In genomic region chr2:93091679-93092078, GRCm38 (mm10) we compare ENCODE assay signal across 10 mouse cellular contexts. TPM values are rescaled to one million over a fixed set of nuclear protein-coding genes. Genes with fewer than 3 reads are reported as not detected.
DNase-seq lines count a peak whose midpoint lies in the region; ATAC-seq and TF ChIP-seq lines count a peak whose summit lies in the region.
"Had no signal": no experiment of that assay in that cellular context is flagged by ENCODE, and none has a peak within 500 bp of the region (broad histone marks: within the 10 kb centered on the region; RNA-seq: fewer than 3 reads in every experiment).

No protein-coding gene starts in this region.

- peak; percentile 60; the same call in 1 of the 2 replicates for ATAC-seq in embryonic facial prominence, embryonic 11.5 days (replicated peaks; ENCODE audit: insufficient number of reproducible peaks, low FRiP score, low TSS enrichment, low read depth)
- ATAC-seq in hindbrain, embryonic 13.5 days (ENCODE audit: low FRiP score), result peak; percentile 74
- ATAC-seq in midbrain, embryonic 16.5 days, result peak; percentile 50
- no peak for ATAC-seq in erythroid progenitor cell, adult 5-6 weeks (replicated peaks; ENCODE audit: low FRiP score, poor library complexity, severe bottlenecking)

- H3K27me3 ChIP-seq in embryonic facial prominence, embryonic 11.5 days (ENCODE audit: control insufficient read depth, insufficient read depth, low read length), result no peaks in the 10 kb centered on the region
- peaks cover 8% of the 10 kb centered on the region for H3K27me3 ChIP-seq in forebrain, embryonic 10.5 days (ENCODE audit: poor library complexity, severe bottlenecking)
- no peaks in the 10 kb centered on the region for H3K27me3 ChIP-seq in hindbrain, embryonic 13.5 days
- no peaks in the 10 kb centered on the region for H3K27me3 ChIP-seq in midbrain, embryonic 16.5 days (ENCODE audit: control insufficient read depth, insufficient read depth, low read depth, low read length)

- no peak overlapping the region for H3K4me3 ChIP-seq in embryonic facial prominence, embryonic 11.5 days (ENCODE audit: low read depth, low read length)
- H3K4me3 ChIP-seq in forebrain, embryonic 10.5 days, result no peak overlapping the region
- H3K4me3 ChIP-seq in hindbrain, embryonic 13.5 days, result no peak overlapping the region
- H3K4me3 ChIP-seq in midbrain, embryonic 16.5 days (ENCODE audit: low read depth, low read length), result no peak overlapping the region
- H3K4me3 ChIP-seq in lung, adult 2 months (replicated peaks; ENCODE audit: extremely low read depth, low read depth, low read length), result no peak overlapping the region

- no peak overlapping the region for H3K27ac ChIP-seq in embryonic facial prominence, embryonic 11.5 days (replicated peaks; ENCODE audit: low read depth, low read length)
- peak overlapping the region; percentile 42 for H3K27ac ChIP-seq in forebrain, embryonic 10.5 days
- H3K27ac ChIP-seq in hindbrain, embryonic 13.5 days, result peak overlapping the region; percentile 74
- no peak overlapping the region for H3K27ac ChIP-seq in midbrain, embryonic 16.5 days (ENCODE audit: low read length)
- H3K27ac ChIP-seq: kidney, postnatal 0 days had no signal

- H3K9me3 ChIP-seq in embryonic facial prominence, embryonic 11.5 days (replicated peaks; ENCODE audit: control insufficient read depth, low read length), result no peaks in the 10 kb centered on the region
- H3K9me3 ChIP-seq in forebrain, embryonic 10.5 days, result no peaks in the 10 kb centered on the region
- H3K9me3 ChIP-seq in hindbrain, embryonic 13.5 days, result no peaks in the 10 kb centered on the region
- no peaks in the 10 kb centered on the region for H3K9me3 ChIP-seq in midbrain, embryonic 16.5 days (replicated peaks; ENCODE audit: control insufficient read depth, low read length, poor library complexity, severe bottlenecking)

- H3K36me3 ChIP-seq in embryonic facial prominence, embryonic 11.5 days (replicated peaks; ENCODE audit: control insufficient read depth, insufficient read depth, low read depth, low read length), result no peaks in the 10 kb centered on the region
- no peaks in the 10 kb centered on the region for H3K36me3 ChIP-seq in forebrain, embryonic 10.5 days (replicated peaks)
- H3K36me3 ChIP-seq in hindbrain, embryonic 13.5 days, result no peaks in the 10 kb centered on the region
- no peaks in the 10 kb centered on the region for H3K36me3 ChIP-seq in midbrain, embryonic 16.5 days (ENCODE audit: control insufficient read depth, insufficient read depth, low read length)

- H3K9ac ChIP-seq in embryonic facial prominence, embryonic 11.5 days (replicated peaks; ENCODE audit: low read length), result no peak overlapping the region
- peak overlapping the region; percentile 29; the same call in 1 of the 2 replicates for H3K9ac ChIP-seq in hindbrain, embryonic 13.5 days
- H3K9ac ChIP-seq in midbrain, embryonic 16.5 days (ENCODE audit: low read depth, low read length), result no peak overlapping the region

- TF ChIP-seq CTCF in lung, adult 2 months (IDR thresholded peaks at IDR 0.05; ENCODE audit: insufficient read depth, low read length), result no peak

- no peak for TF ChIP-seq POLR2A in lung, adult 2 months (IDR thresholded peaks at IDR 0.05; ENCODE audit: borderline replicate concordance, extremely low read depth, low read depth, low read length)

- H3K4me2 ChIP-seq in embryonic facial prominence, embryonic 11.5 days (ENCODE audit: low read depth, low read length), result no peak overlapping the region
- no peak overlapping the region for H3K4me2 ChIP-seq in hindbrain, embryonic 13.5 days
- no peak overlapping the region for H3K4me2 ChIP-seq in midbrain, embryonic 16.5 days (ENCODE audit: low read length)

- 40% methylated on average over 2 of the region's 2 CpGs for WGBS in embryonic facial prominence, embryonic 11.5 days
- 41% methylated on average over 2 of the region's 2 CpGs for WGBS in forebrain, embryonic 10.5 days
- WGBS in hindbrain, embryonic 13.5 days, result 28% methylated on average over 2 of the region's 2 CpGs
- WGBS in midbrain, embryonic 16.5 days, result 26% methylated on average over 2 of the region's 2 CpGs
- 88% methylated on average over 2 of the region's 2 CpGs for WGBS in lung, adult 2 months

- H3K4me1 ChIP-seq in embryonic facial prominence, embryonic 11.5 days (ENCODE audit: control insufficient read depth, insufficient read depth, low read length), result no peaks in the 10 kb centered on the region
- peaks cover 27% of the 10 kb centered on the region for H3K4me1 ChIP-seq in forebrain, embryonic 10.5 days
- H3K4me1 ChIP-seq in hindbrain, embryonic 13.5 days (replicated peaks), result peaks cover 29% of the 10 kb centered on the region
- no peaks in the 10 kb centered on the region for H3K4me1 ChIP-seq in midbrain, embryonic 16.5 days (ENCODE audit: control insufficient read depth, insufficient read depth, low read length)
- no peaks in the 10 kb centered on the region for H3K4me1 ChIP-seq in lung, adult 2 months (ENCODE audit: control insufficient read depth, insufficient read depth, low read length)

- no peak for DNase-seq in embryonic facial prominence, embryonic 11.5 days (ENCODE audit: low spot score)
- no peak for DNase-seq in forebrain, embryonic 10.5 days (ENCODE audit: extremely low spot score, low spot score)
- no peak for DNase-seq in lung, adult 2 months
- DNase-seq in gastrocnemius, postnatal 10 days, result no peak
- DNase-seq in lung, postnatal 36 days, result no peak
- DNase-seq: thymus, adult 18-20 months had no signal

RNA-seq across cellular contexts. Expression of gene Prdm11, which starts 45.7 kb away (rescaled TPM):
- 1.8 and 2.7 TPM in 2 replicates for polyA plus RNA-seq in embryonic facial prominence, embryonic 11.5 days (2014; fragmentation: Nextera tagmentation; extraction: Ambion mirVana)
- polyA plus RNA-seq in forebrain, embryonic 10.5 days (2016; fragmentation: Nextera tagmentation; extraction: Ambion mirVana), result 1.7 and 2.0 TPM in 2 replicates
- polyA plus RNA-seq in hindbrain, embryonic 13.5 days (2015; fragmentation: Nextera tagmentation; extraction: Ambion mirVana), result 1.8 and 1.9 TPM in 2 replicates
- 2.1 and 2.6 TPM in 2 replicates for polyA plus RNA-seq in midbrain, embryonic 16.5 days (2015; fragmentation: Nextera tagmentation; extraction: Ambion mirVana)
- total RNA-seq in erythroid progenitor cell, adult 5-6 weeks (2015; ENCODE audit: low replicate concordance), result 0.84 and 2.2 TPM in 2 replicates
- total RNA-seq in erythroid progenitor cell, adult 5-6 weeks (2017; ENCODE audit: low replicate concordance), result 0.26 and 7.7 TPM in 2 replicates
- 12.3 and 14.1 TPM in 2 replicates for polyA plus RNA-seq in lung, adult 2 months (2012; rRNA removed)
- 1 to 10 TPM; 3.2 to 3.4 TPM for total RNA-seq in gastrocnemius, postnatal 10 days (2021)

Comparison
In these comparisons a context has a peak if more than half of its experiments do, and no peak if none do; other contexts are left out.
1. H3K27ac ChIP-seq: peak in forebrain, embryonic 10.5 days (single experiment) and hindbrain, embryonic 13.5 days (single experiment); none in embryonic facial prominence, embryonic 11.5 days (single experiment) and midbrain, embryonic 16.5 days (single experiment).